Mouse (Mus musculus) frontal cortex, adult 2 months (tissue): ENCODE data around the gene Pgf. TPM values are rescaled to one million over a fixed set of nuclear protein-coding genes. Genes with fewer than 3 reads are reported as not detected.

Experiments used
- DNase-seq, 2 experiments: peaks; one replicate each; pipeline ENCODE4 v3.0.0; 2022; ENCODE audit warnings: low spot score in 1 of 2; ENCODE audit errors: extremely low spot score in 1 of 2
- polyA plus RNA-seq: library from polyadenylated mRNA; depleted of rRNA; stranded (reverse); fragments of >200 nt; gene quantifications from 2 replicates; pipeline ENCODE4 v1.2.3, GENCODE M21; 2012

The Pgf gene
- polyA plus RNA-seq, 1 experiment = 4.0 TPM

DNA sequence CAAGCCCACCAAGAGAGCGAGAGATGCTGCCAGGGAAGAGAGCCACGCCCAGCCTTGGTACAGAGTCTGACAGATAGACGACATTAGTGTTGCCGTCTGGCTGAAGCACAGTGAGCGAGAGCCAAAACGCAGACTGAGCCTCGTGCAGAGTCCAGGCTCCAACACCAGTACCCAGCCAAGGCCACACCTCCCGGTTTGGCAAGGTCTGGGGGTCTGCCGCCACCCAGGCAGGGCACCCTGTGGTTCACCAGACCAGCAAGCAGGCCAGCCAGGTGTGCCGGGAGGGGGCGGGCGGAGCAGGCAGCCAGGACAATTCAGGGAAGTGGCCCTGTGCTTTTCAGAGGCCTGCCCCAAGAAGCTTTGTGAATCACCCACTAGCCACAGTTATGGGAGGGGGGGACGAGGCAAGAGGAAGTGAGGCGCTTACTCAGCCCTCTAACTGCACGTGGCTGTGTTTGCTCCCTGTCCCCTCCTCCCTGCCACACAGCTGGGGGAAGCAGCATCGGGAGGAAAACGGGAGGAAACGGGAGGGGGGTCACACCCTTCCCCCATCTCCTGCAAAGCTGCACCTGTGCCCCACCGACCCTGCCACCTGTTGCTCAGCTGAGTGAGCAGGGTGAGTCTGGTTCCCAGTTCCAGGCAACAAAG, 15.0 kb upstream of the Pgf start:
- DNase-seq = no peak

DNA sequence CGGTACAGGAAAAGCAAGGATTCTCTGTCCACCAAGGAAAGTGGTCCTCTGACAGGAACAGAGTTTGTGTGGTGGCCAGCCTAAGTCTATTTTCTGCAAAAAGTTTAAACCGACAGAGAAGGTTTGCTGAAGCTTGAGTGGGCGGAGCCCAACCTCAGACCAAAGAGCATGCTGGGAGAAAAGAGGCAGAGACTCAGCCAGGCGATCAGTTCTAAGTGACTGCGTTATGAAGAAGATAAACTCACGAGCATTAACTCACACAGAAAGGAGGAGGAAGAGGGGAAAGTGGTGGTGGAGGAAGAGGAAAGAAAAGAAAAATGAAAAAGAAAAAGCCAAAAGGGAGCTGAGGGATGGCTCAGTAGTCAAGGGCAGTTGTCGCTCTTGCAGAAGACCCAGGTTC, 12.7 kb upstream of the Pgf start:
- no peak for DNase-seq

DNA sequence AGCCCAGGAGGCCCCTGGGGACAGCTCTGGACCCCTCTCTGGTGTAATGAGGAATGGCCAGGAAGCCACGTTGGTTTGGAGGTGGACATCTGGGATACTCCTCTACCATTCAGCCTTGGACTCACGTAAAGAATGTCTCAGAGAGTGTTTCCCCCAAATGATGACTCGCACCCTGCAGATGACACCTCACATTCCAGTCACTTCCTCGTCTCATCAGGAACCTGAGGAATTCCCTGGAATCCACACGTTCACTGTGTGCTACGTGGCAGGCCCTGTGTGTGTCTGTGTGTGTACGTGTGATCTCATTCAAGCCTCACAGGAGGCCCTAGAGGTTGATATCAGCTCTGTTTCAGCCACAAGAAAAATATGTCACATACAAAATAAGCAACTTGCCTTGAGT, 8.8 kb upstream of the Pgf start:
- no peak for DNase-seq

- no peak for DNase-seq
Measured at GRCm38 (mm10) chr12:85185810-85186209, 8.2 kb upstream of the Pgf start.

DNA sequence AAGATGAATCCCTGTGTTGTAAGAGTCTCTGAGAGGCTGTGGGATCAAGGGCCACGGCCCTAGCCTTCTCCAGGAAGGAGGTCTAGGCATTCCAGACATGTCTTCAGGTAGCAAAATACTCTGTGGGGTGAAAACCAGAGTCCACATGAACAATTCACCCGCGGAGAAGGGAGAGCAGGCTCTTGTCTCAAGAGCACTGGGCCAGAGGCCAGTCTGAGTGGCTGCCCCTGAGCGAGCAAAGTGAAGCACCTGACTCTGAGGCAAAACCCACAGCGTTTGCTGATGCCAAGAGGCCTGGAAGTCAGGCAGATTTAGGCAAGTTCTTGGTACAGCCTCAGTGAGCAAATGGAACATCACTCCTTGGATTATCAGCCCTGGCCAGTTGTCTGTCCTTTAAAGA, 6.5 kb upstream of the Pgf start:
- no peak for DNase-seq

DNA sequence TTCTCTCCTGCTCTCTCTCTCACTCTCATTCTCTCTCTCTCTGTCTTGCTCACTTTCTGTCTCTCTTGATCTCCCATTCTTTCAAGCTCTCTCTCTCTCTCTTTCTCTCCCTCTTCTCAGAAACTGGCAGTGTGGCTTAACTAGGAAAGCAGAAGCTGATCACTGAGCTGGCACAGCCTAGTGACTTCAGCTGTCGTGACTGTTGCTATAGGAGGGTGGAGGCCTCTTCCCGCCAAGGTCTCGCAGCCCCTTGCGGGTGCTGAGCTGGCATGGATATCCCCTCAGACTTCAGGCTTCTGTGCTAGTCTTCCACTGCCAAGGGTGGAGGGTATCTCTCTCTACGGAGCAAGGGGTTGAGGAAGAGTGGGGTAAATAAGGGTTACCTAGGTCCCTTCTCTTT, 5.3 kb upstream of the Pgf start:
- DNase-seq = no peak

DNA sequence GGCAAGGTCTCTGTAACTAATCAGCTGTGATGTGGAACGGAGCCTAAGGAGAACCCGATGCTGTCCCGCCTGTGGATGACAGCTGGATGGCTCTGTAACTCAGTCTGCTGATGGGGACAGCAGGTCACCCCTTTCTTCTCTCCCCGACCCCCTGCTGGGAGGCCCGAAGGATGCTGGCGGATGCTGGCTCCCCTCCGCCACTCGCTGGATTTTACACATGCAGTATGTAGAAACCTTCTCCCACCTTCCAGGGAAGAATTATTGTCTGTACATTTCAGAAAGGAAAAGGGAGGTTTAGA, 4.7 kb upstream of the Pgf start:
- no peak for DNase-seq

GRCm38 (mm10) chr12:85181475-85182344, 4.1 kb upstream of the Pgf start:
- no peak for DNase-seq

DNA sequence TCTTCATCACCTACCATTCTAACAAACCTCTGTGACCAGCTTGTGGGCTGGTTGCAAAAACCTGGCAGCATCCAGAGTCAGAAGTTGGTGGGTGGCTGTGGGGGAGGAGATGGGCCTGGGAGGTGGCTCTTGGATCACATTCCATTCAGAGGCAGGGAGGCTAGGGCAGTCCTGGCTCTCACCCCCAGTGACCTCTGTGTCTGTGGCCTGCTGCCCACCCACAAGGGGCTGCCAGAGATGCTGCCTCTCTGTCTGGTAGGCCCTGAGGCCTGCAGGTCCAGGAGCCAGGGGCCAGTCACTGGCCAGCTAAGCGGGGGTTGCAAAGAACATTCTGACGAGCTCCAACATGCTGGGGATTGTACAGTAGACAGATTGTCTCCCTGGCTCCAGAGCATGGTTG, 704 bp upstream of the Pgf start:
- no peak for DNase-seq

- DNase-seq = peak in 1 of 2 experiments; percentile 25
Measured at GRCm38 (mm10) chr12:85176846-85177523, 605 bp downstream of the Pgf start.

GRCm38 (mm10) chr12:85175926-85176845, 1.4 kb downstream of the Pgf start:
- no peak for DNase-seq

DNA sequence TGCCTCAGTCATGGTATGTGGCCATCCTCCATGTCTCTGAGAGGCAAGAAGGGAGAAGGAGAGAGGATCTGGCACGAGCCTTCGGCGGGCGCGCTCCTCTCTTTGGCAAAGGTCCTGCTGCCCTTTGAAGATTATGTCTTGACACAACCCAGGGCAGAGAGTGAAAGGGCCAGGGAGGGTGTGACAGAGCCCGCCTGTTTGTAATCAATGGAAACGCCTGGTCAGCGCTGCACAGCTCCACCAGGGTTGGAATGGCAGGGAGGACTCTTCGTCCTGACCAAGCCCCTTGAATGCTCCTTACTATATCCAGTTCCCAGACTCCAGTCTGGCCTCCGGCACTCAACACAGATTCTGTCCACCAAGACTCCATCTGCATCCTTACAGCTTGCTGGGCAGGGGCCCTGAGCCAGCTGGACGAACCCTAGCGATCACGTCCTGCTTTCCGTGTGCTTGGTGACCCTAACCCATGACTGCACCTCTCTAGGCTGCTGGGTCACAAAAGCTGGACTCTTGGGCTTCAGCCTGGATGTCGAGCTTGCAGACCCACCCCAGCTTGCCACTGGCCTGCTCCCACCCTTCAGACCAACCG, 2.4 kb downstream of the Pgf start:
- DNase-seq = no peak

- no peak for DNase-seq
Measured at GRCm38 (mm10) chr12:85174016-85174415, 3.6 kb downstream of the Pgf start.

DNA sequence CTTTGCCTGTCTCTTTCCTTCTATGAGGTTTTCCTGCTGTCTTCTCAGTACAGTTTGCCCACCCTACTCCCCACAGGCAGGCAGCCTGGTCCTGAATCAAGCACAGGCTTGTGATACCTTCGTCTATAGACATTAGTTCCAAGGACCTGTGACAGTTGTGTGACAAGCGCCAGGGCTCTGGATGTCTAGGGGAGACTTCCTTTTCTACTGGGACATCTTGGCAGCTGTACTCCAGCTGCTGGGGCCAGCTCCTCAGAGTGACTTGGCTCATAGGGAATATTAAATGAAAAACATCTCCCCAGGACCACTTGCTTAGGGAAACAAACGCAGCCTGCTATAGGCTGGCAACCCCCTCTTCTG, 6.7 kb downstream of the Pgf start:
- no peak for DNase-seq

DNA sequence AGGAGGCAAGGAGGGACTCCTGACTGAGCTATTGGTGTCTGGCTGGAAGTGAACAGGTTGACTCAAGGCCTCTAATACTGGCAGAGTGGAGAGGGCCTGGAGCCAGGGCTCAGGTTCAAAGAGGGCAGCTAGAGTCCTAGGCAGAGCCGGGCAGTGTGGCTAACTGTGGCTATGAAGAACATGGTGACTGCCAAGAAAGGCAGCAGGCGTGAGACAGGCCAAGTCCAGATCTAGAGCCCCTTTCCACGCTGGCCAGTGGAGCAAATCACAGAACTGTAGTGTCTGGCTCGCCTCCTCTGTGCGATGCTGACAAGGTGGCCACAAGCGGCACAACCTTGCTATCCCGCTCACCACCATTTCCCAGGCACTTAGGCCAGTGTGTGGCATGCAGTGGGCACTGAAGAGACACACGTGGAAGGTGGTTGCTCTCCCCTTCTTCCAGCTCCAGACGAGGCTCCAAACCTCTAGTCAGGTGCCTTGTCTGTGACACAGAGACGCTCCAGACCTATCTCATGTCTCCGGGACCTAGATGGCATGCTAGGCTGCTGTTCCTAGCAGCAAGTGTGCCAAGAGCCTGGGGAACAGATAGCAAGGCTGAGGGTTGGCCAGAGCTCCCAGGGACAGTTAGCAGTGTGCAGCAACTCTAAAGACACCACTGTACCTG, 7.2 kb downstream of the Pgf start:
- no peak for DNase-seq

- no peak for DNase-seq
Measured at GRCm38 (mm10) chr12:85169877-85170276, 7.7 kb downstream of the Pgf start.

DNA sequence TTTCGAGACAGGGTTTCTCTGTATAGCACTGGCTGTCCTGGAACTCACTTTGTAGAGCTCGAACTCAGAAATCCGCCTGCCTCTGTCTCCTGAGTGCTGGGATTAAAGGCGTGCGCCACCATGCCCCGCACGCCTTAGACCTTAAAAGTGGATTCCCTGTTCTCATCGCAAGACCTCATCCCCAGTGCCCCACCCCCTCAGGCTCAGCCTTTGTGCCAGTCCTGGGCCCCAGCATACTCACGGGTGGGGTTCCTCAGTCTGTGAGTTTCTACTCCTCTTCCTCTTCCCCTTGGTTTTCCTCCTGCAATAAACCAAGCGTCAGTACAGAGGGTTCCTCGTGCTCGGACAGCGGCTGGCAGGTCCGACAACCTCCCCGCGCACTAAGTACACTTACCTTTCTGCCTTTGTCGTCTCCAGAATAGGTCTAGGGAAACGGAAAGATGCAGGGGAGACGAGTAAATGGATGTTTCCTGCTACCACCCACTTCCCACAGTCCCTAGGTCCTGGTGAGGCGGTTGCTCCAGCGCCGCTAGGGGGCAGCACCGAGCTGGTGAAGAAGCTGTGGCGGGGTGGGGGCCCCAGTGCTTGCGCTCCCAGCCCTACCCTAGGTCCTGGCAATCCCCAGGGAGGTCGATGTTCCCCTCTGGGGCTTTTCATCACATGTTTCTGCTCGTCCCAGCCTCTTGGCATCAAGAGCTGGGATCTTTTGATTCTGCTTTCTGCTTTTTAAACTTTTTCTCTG, 8.3 kb downstream of the Pgf start:
- peak in 1 of 2 experiments; percentile 93 for DNase-seq

- no peak for DNase-seq
Measured at GRCm38 (mm10) chr12:85166631-85167030, 11.0 kb downstream of the Pgf start.

- DNase-seq = no peak
Measured at GRCm38 (mm10) chr12:85164996-85165395, 12.6 kb downstream of the Pgf start.
